Mouse (Mus musculus) kidney, postnatal 0 days (tissue): ENCODE measurements around the gene Tada1. TPM values are rescaled to one million over a fixed set of nuclear protein-coding genes. Genes with fewer than 3 reads are reported as not detected.

ENCODE experiments used
- ATAC-seq: fragments of 200-750 bp; cut with Nextera tagmentation; replicated peaks from 2 replicates; pipeline ENCODE4 v1.8.0; 2017; ENCODE audit warnings: low read depth, moderate number of reproducible peaks, moderate TSS enrichment, moderate library complexity; ENCODE audit not compliant: low FRiP score
- DNase-seq: peaks from one replicate; pipeline ENCODE4 v3.0.0-alpha.2; 2016; ENCODE audit warnings: low spot score
- H3K27ac ChIP-seq: fragments of 300-500 bp; sonication (generic); 2 replicates; pipeline ENCODE4 v1.5.1; 2014; ENCODE audit warnings: mild to moderate bottlenecking
- H3K27me3 ChIP-seq: fragments of 300-500 bp; sonication (generic); 2 replicates; pipeline ENCODE4 v1.6.1; 2014; ENCODE audit warnings: low read length, mixed read lengths; ENCODE audit not compliant: insufficient read depth
- H3K36me3 ChIP-seq: fragments of 300-500 bp; sonication (generic); 2 replicates; pipeline ENCODE4 v1.6.1; 2014; ENCODE audit warnings: low read length, mixed read lengths; ENCODE audit not compliant: insufficient read depth
- H3K4me1 ChIP-seq: fragments of 300-500 bp; sonication (generic); replicated peaks from 2 replicates; pipeline ENCODE4 v1.6.1; 2014; ENCODE audit warnings: antibody characterized with exemption, low read length, mixed read lengths; ENCODE audit not compliant: insufficient read depth
- H3K4me2 ChIP-seq: fragments of 300-500 bp; sonication (generic); 2 replicates; pipeline ENCODE4 v1.6.1; 2014; ENCODE audit warnings: mild to moderate bottlenecking, low read length, moderate library complexity, mixed read lengths
- H3K4me3 ChIP-seq: fragments of 300-500 bp; sonication (generic); replicated peaks from 2 replicates; pipeline ENCODE4 v1.5.1; 2014; ENCODE audit warnings: low read depth, low read length
- H3K9ac ChIP-seq: fragments of 300-500 bp; sonication (generic); 2 replicates; pipeline ENCODE4 v1.6.1; 2014; ENCODE audit warnings: low read depth, low read length
- H3K9me3 ChIP-seq: fragments of 300-500 bp; sonication (generic); replicated peaks from 2 replicates; pipeline ENCODE4 v1.6.1; 2016; ENCODE audit warnings: low read length, inconsistent platforms, mixed read lengths
- CTCF ChIP-seq: IDR thresholded peaks from 2 replicates; pipeline ENCODE4 v1.5.1; 2016; ENCODE audit warnings: antibody characterized with exemption, low read depth, mild to moderate bottlenecking, moderate library complexity
- WGBS: fragments of 180-500 bp; shearing (Covaris S2); extraction: QIAGEN DNeasy Blood & Tissue Kit; methylation state at CpG from one replicate; pipeline ENCODE4 v1.1.7; 2014; 5-methylcytosine and 5-hydroxymethylcytosine counted together
- polyA plus RNA-seq: library from polyadenylated mRNA; unstranded; fragments of >200 nt; fragmentation: Nextera tagmentation; extraction: Ambion mirVana; gene quantifications from 2 replicates; pipeline ENCODE4 v1.2.1, GENCODE M21; 2015

Gene Tada1
- polyA plus RNA-seq, 1 experiment from 2014 or later = 40.9 TPM

- no peaks in the 10 kb centered on the region for H3K4me1 ChIP-seq
- H3K4me2 ChIP-seq = no peak overlapping the region
- no peak overlapping the region for H3K27ac ChIP-seq
- H3K4me3 ChIP-seq = no peak overlapping the region
- no peaks in the 10 kb centered on the region for H3K27me3 ChIP-seq
- WGBS = 68% methylated on average over 5 of the region's 5 CpGs
- no peaks in the 10 kb centered on the region for H3K9me3 ChIP-seq
- DNase-seq (no peak), ATAC-seq (no peak)
- no peaks in the 10 kb centered on the region for H3K36me3 ChIP-seq
- H3K9ac ChIP-seq = no peak overlapping the region
- TF ChIP-seq CTCF = no peak
Observed at GRCm38 (mm10) chr1:166360896-166361295, 18.0 kb upstream of the Tada1 start.

DNA sequence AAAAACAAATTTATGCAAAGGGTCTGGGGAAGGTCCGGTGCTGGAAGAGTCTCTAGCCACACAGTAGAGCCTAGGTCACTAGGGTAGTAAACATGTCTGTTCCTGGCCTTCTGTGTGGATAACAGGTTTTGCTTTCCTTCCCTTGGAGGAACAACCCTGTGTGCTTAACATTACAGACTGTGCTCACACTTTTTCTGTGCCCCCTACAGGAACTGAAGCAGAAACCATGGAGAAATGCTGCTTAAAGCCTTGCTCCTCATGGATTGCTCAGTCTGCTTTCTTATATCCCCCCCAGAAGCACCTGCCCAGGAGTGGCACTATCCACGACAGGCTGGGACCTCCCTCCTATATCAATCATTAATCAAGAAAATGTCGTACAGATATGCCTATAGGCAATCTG lies 17.1 kb upstream of the Tada1 start:
- Histone ChIP-seq H3K4me3 (no peak overlapping the region), H3K27ac (no peak overlapping the region), H3K36me3 (no peaks in the 10 kb centered on the region), H3K27me3 (no peaks in the 10 kb centered on the region), H3K4me2 (no peak overlapping the region), H3K4me1 (no peaks in the 10 kb centered on the region), H3K9me3 (no peaks in the 10 kb centered on the region), H3K9ac (no peak overlapping the region)
- ATAC-seq (no peak), DNase-seq (no peak)
- WGBS = 46% methylated on average over 3 of the region's 3 CpGs
- TF ChIP-seq CTCF = 0 out of 2 replicates have a peak, but pooled peaks have one; percentile 19

DNA sequence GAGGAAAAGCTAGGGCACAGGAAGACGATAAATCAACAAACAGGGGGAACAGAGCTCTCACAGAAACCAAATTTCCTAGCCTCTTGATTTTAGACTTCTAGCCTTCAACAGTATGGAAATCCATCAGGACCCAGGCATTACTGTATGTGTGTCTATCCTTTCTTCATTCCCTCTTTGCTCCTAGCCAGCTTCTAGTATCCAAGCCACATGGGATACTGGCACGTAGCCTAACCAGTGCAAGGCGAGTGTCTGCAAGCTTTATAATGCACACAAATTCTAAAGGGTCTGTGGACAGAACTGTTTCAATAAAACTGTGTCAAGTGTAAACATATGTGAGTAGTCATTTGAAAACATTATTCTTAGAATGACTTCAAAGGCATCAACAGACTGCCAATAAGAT lies 16.2 kb upstream of the Tada1 start:
- no peak overlapping the region for H3K9ac ChIP-seq
- H3K9me3 ChIP-seq = no peaks in the 10 kb centered on the region
- H3K4me2 ChIP-seq = no peak overlapping the region
- H3K27ac ChIP-seq = no peak overlapping the region
- no peaks in the 10 kb centered on the region for H3K36me3 ChIP-seq
- no peaks in the 10 kb centered on the region for H3K4me1 ChIP-seq
- no peak overlapping the region for H3K4me3 ChIP-seq
- WGBS = 70% methylated on average over 3 of the region's 3 CpGs
- ATAC-seq (no peak), DNase-seq (no peak)
- no peak for TF ChIP-seq CTCF
- no peaks in the 10 kb centered on the region for H3K27me3 ChIP-seq

GRCm38 (mm10) chr1:166363122-166363521 lies 15.8 kb upstream of the Tada1 start:
- TF ChIP-seq CTCF = no peak
- Histone ChIP-seq H3K4me1 (no peaks in the 10 kb centered on the region), H3K4me2 (no peak overlapping the region), H3K27me3 (no peaks in the 10 kb centered on the region), H3K27ac (no peak overlapping the region), H3K36me3 (no peaks in the 10 kb centered on the region), H3K9ac (no peak overlapping the region), H3K4me3 (no peak overlapping the region), H3K9me3 (no peaks in the 10 kb centered on the region)
- no peak for ATAC-seq
- no peak for DNase-seq

DNA sequence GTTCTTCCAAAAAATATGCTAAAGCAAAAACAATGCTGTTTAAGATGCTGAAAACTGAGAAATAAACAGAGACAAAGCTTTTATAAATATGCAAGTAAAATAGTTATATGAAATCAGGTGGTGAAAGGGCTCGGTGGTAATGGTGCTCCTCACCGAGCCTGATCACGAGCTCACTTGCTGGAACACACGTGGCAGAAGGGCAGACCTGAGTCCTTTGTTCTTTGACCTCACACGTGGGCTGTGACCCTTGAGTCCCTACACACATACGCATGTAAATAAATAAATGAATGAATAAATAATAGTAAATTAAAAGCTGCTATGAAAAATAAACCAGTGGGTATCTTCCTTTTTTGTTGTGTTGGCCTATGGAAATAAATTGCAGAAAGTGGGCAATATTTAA lies 1.7 kb upstream of the Tada1 start:
- Histone ChIP-seq H3K4me3 (no peak overlapping the region), H3K9ac (no peak overlapping the region), H3K4me1 (peaks cover 13% of the 10 kb centered on the region), H3K36me3 (no peaks in the 10 kb centered on the region), H3K4me2 (no peak overlapping the region), H3K27me3 (no peaks in the 10 kb centered on the region), H3K9me3 (no peaks in the 10 kb centered on the region), H3K27ac (no peak overlapping the region)
- DNase-seq = no peak
- WGBS = 48% methylated on average over 6 of the region's 6 CpGs
- TF ChIP-seq CTCF = no peak
- no peak for ATAC-seq

DNA sequence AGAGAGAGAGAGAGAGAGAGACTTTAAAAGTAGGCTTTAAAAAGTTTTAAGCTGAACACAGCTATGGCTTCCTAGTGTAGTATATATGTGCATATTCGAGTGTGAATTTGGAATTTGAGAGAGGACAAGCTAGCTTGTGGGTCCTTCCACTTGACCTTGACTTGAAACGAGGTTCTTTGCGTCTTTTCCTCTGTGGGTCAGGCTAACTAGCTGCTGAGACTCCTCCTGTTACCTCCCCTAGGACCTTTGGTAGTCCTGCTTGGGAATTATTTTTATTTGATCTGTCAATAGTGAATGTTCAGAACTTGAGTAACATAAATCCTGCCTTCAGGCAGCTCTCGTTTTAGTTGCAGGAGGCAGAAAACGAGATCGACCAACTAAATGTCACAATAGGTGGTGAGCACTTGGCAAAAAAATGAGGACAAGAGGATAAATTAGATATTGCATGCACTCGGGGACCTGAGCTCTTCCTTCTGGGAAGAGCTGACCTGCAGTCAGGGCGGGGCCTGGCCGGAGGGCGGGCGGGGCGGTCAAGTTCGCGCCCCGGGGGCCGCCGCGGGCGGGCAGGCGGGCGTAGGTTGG lies 375 bp upstream of the Tada1 start:
- TF ChIP-seq CTCF = no peak; the same call in 1 of the 2 replicates
- 2% methylated on average over 21 of the region's 21 CpGs for WGBS
- no peak for ATAC-seq

DNA sequence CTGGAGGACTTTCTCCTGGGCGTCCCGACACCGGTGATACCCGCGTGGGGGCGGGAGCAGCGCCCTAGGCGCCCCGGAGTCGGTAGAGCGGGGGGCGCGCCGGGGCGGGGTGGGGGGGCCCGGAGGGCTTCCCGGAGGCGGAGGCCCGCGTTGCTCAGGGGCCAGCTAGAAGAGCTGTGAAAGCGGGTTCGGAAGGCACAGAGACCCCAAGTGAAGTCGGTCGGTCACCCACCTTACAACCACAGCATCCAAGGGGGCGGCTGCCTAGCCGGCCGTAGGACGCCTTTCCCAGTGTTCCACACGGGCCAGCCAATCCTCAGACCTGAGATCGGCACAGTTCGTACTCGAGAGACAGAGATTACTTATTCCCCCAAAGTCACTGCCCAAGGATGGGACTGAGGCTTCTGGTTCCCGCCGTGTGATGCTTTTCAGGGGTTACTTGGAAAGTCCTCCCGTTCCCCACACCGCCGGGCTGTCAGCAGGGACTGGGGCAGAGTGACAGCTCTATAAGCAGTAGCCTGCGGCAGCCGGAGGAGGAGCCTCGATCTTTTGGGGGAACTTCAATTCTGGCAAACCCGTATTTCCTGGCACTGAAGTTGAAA lies 834 bp downstream of the Tada1 start:
- no peak for TF ChIP-seq CTCF
- H3K9ac ChIP-seq = peak overlapping the region; percentile 92
- DNase-seq (peak; percentile 83), ATAC-seq (peak; percentile 10)
- peak overlapping the region; percentile 79 for H3K4me3 ChIP-seq
- no peaks in the 10 kb centered on the region for H3K27me3 ChIP-seq
- peaks cover 14% of the 10 kb centered on the region for H3K36me3 ChIP-seq
- WGBS = 1% methylated on average over 36 of the region's 41 CpGs
- peaks cover 13% of the 10 kb centered on the region for H3K4me1 ChIP-seq
- no peaks in the 10 kb centered on the region for H3K9me3 ChIP-seq
- peak overlapping the region; percentile 76 for H3K4me2 ChIP-seq
- peak overlapping the region; percentile 90 for H3K27ac ChIP-seq

More for the DNA sequence above, 375 bp upstream of the Tada1 start:
- Histone ChIP-seq H3K27ac (peak overlapping the region; percentile 83), H3K4me3 (peak overlapping the region; percentile 79), H3K36me3 (peaks cover 6% of the 10 kb centered on the region; the same call in 1 of the 2 replicates), H3K4me2 (peak overlapping the region; percentile 65), H3K9me3 (no peaks in the 10 kb centered on the region), H3K27me3 (no peaks in the 10 kb centered on the region), H3K4me1 (peaks cover 13% of the 10 kb centered on the region), H3K9ac (peak overlapping the region; percentile 61)
- no peak for DNase-seq
